ENCODE assay signal across 21 mouse cellular contexts in genomic region chr9:110085693-110086092, GRCm38 (mm10). TPM values are rescaled to one million over a fixed set of nuclear protein-coding genes. Genes with fewer than 3 reads are reported as not detected.
DNase-seq lines count a peak whose midpoint lies in the region; ATAC-seq and TF ChIP-seq lines count a peak whose summit lies in the region.
"Had no signal": no experiment of that assay in that cellular context is flagged by ENCODE, and none has a peak within 500 bp of the region (broad histone marks: within the 10 kb centered on the region; RNA-seq: fewer than 3 reads in every experiment).

No protein-coding gene starts in this region.

- intact Hi-C loops in gastrocnemius, adult 2 months (cut with DNase I) = no loop called here
- intact Hi-C loops in gastrocnemius, postnatal 36 days (cut with DNase I) = no loop called here

- H3K4me2 ChIP-seq in neural tube, embryonic 13.5 days = no peak overlapping the region
- H3K4me2 ChIP-seq in neural tube, embryonic 15.5 days = no peak overlapping the region
- H3K4me2 ChIP-seq: embryonic facial prominence, embryonic 13.5 days; embryonic facial prominence, embryonic 15.5 days; forebrain, embryonic 13.5 days had no signal

- no peak for TF ChIP-seq CTCF in gastrocnemius, adult 2 months (IDR thresholded peaks at IDR 0.05)

- no peak for ATAC-seq in neural tube, embryonic 13.5 days (ENCODE audit: low read depth)
- no peak for ATAC-seq in neural tube, embryonic 15.5 days (ENCODE audit: low FRiP score)
- ATAC-seq: forebrain, embryonic 13.5 days had no signal

- no peak for DNase-seq in gastrocnemius, adult 2 months
- DNase-seq in gastrocnemius, postnatal 36 days = no peak
- peak; percentile 12 for DNase-seq in kidney, postnatal 10 days
- no peak for DNase-seq in kidney, adult 9 months
- no peak for DNase-seq in kidney, adult 8-10 months
- DNase-seq: adrenal gland, adult 2 months; adrenal gland, postnatal 10 days; adrenal gland, postnatal 25 days; cerebellum, adult 11 months; cerebellum, adult 18-20 months; cerebellum, adult 8-10 months; cerebellum, adult 9-11 months; cerebellum, postnatal 36 days; embryo, embryonic 11 days had no signal

- 94% methylated on average over 8 of the region's 8 CpGs for WGBS in neural tube, embryonic 13.5 days
- WGBS in neural tube, embryonic 15.5 days = 99% methylated on average over 8 of the region's 8 CpGs

- H3K36me3 ChIP-seq in neural tube, embryonic 13.5 days = peaks cover 98% of the 10 kb centered on the region
- peaks cover 90% of the 10 kb centered on the region for H3K36me3 ChIP-seq in neural tube, embryonic 15.5 days

- peaks cover 3% of the 10 kb centered on the region; the same call in 1 of the 2 replicates for H3K4me1 ChIP-seq in neural tube, embryonic 13.5 days (replicated peaks)
- 0 out of 2 replicates have a peak, but pooled peaks cover 2% of the 10 kb centered on the region for H3K4me1 ChIP-seq in neural tube, embryonic 15.5 days
- H3K4me1 ChIP-seq: embryonic facial prominence, embryonic 13.5 days; embryonic facial prominence, embryonic 15.5 days; forebrain, embryonic 10.5 days; forebrain, embryonic 13.5 days had no signal

- no peaks in the 10 kb centered on the region for H3K9me3 ChIP-seq in neural tube, embryonic 13.5 days
- H3K9me3 ChIP-seq in neural tube, embryonic 15.5 days (replicated peaks) = no peaks in the 10 kb centered on the region
- H3K9me3 ChIP-seq: embryonic facial prominence, embryonic 13.5 days; embryonic facial prominence, embryonic 15.5 days; forebrain, embryonic 10.5 days; forebrain, embryonic 13.5 days had no signal

- no peak overlapping the region for H3K4me3 ChIP-seq in gastrocnemius, adult 2 months
- no peak overlapping the region for H3K4me3 ChIP-seq in neural tube, embryonic 13.5 days
- no peak overlapping the region for H3K4me3 ChIP-seq in neural tube, embryonic 15.5 days (replicated peaks)
- H3K4me3 ChIP-seq: embryonic facial prominence, embryonic 13.5 days; embryonic facial prominence, embryonic 15.5 days; erythroblast, embryonic 14.5 days; forebrain, embryonic 10.5 days; forebrain, embryonic 13.5 days had no signal

- peak overlapping the region; percentile 79; the same call in 1 of the 2 replicates for H3K27ac ChIP-seq in gastrocnemius, adult 2 months
- 0 out of 2 replicates have a peak overlapping the region, but pooled peaks have one; percentile 5 for H3K27ac ChIP-seq in neural tube, embryonic 13.5 days (replicated peaks)
- H3K27ac ChIP-seq in neural tube, embryonic 15.5 days (replicated peaks) = no peak overlapping the region
- H3K27ac ChIP-seq: embryonic facial prominence, embryonic 13.5 days; embryonic facial prominence, embryonic 15.5 days; forebrain, embryonic 10.5 days; forebrain, embryonic 13.5 days had no signal

- H3K27me3 ChIP-seq in neural tube, embryonic 13.5 days = no peaks in the 10 kb centered on the region
- H3K27me3 ChIP-seq in neural tube, embryonic 15.5 days (replicated peaks) = no peaks in the 10 kb centered on the region
- H3K27me3 ChIP-seq: embryonic facial prominence, embryonic 13.5 days; embryonic facial prominence, embryonic 15.5 days; forebrain, embryonic 13.5 days had no signal

- no peak overlapping the region for H3K9ac ChIP-seq in neural tube, embryonic 13.5 days
- no peak overlapping the region for H3K9ac ChIP-seq in neural tube, embryonic 15.5 days (replicated peaks)
- H3K9ac ChIP-seq: embryonic facial prominence, embryonic 13.5 days; embryonic facial prominence, embryonic 15.5 days; forebrain, embryonic 13.5 days had no signal

RNA-seq across cellular contexts. Expression of gene Smarcc1, which starts 31.8 kb away (rescaled TPM):
- 10 to 100 TPM; 21.0 to 25.6 TPM for total RNA-seq in gastrocnemius, adult 2 months (2021)
- 10 to 100 TPM; 21.1 to 23.8 TPM for total RNA-seq in gastrocnemius, postnatal 36 days (2021)
- 111 and 128 TPM in 2 replicates for polyA plus RNA-seq in neural tube, embryonic 13.5 days (2015; fragmentation: Nextera tagmentation; extraction: Ambion mirVana)
- polyA plus RNA-seq in neural tube, embryonic 15.5 days (2015; fragmentation: Nextera tagmentation; extraction: Ambion mirVana) = 67.0 and 78.6 TPM in 2 replicates

RNA-seq across cellular contexts. Expression of gene Dhx30, which starts 31.9 kb away (rescaled TPM):
- total RNA-seq in gastrocnemius, adult 2 months (2021) = 10 to 100 TPM; 28.2 to 35.5 TPM
- 10 to 100 TPM; 30.4 to 32.0 TPM for total RNA-seq in gastrocnemius, postnatal 36 days (2021)
- 155 and 188 TPM in 2 replicates for polyA plus RNA-seq in neural tube, embryonic 13.5 days (2015; fragmentation: Nextera tagmentation; extraction: Ambion mirVana)
- 162 and 163 TPM in 2 replicates for polyA plus RNA-seq in neural tube, embryonic 15.5 days (2015; fragmentation: Nextera tagmentation; extraction: Ambion mirVana)
